Mouse (Mus musculus): ENCODE data around the gene Srrm1. TPM values are rescaled to one million over a fixed set of nuclear protein-coding genes. Genes with fewer than 3 reads are reported as not detected.

The Srrm1 gene
- polyA plus RNA-seq, 1 experiment from 2014 or later, result 152 TPM

DNA sequence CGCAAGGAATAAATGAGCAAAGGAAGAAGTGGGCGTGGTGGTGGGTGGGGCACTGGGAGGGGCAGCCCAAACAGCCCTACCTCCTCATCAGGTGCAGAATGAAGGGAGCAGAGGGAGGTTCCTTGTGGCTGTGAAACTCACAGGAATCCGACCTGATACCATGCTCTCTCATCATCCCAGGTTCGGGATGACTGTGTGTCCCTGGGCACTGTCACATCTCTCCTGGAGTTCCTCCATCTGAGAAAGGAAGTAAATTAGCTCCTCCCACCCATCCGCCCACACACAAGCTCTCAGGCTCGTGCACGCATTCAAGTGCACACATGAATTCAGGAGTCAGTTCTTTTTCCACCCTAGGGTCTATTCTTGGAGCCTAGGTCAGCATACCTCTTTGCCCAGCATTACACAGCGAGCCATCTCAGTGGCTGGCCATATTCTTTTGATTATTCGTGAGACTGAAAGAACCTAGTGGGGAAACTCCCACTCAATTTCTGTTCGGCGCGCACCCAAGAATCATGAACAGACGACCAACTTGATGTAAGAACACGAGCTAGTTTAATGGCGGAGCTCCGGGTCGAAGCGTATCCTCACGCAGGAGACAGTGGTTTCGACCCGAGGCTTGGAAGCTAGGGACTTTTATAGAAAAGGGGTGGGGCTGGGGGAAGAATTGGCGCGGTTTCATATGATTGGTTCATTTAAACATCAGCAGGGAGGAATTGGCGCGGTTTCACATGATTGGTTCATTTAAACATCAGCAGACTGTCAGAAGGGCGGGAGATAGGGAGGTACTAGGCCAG is 52.7 kb downstream of the Srrm1 start:
- ATAC-seq (replicated peaks; ENCODE audit: insufficient number of reproducible peaks, insufficient read depth, low FRiP score, low read depth), result no peak
- H3K9me3 ChIP-seq (replicated peaks), result no peaks in the 10 kb centered on the region
- H3K9ac ChIP-seq, result no peak overlapping the region
- H3K4me1 ChIP-seq (replicated peaks), result peaks cover 22% of the 10 kb centered on the region
- no peak overlapping the region for H3K27ac ChIP-seq
- H3K4me2 ChIP-seq, result no peak overlapping the region
- WGBS, result 86% methylated on average over 26 of the region's 26 CpGs
- H3K27me3 ChIP-seq, result no peaks in the 10 kb centered on the region
- no peak overlapping the region for H3K4me3 ChIP-seq
- H3K36me3 ChIP-seq, result no peaks in the 10 kb centered on the region

DNA sequence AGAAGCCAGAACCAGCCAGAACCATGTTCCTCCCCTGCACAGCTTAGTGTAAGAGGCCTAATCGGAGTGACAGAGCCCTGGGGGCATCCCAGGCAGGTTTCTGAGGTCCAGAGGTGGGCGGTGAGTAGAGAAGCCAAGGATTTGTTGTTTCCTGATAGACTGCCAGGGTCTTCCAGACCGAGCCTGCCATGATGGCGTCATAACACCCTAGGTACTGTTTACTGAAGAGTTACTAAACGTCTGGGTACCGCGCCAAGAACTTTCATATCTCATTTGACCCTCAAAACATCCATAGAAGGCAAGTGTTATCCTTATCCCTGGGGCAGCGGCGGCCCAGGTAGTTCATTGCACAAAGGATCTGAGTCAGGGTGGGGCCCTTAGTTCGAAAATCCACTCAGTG is 54.4 kb downstream of the Srrm1 start:
- H3K4me3 ChIP-seq, result no peak overlapping the region
- H3K36me3 ChIP-seq, result no peaks in the 10 kb centered on the region
- ATAC-seq (replicated peaks; ENCODE audit: insufficient number of reproducible peaks, insufficient read depth, low FRiP score, low read depth), result no peak
- H3K27me3 ChIP-seq, result no peaks in the 10 kb centered on the region
- H3K9me3 ChIP-seq (replicated peaks), result no peaks in the 10 kb centered on the region
- no peak overlapping the region for H3K9ac ChIP-seq
- 67% methylated on average over 10 of the region's 10 CpGs for WGBS
- no peak overlapping the region for H3K4me2 ChIP-seq
- peaks cover 22% of the 10 kb centered on the region for H3K4me1 ChIP-seq (replicated peaks)
- peak overlapping the region; percentile 60 for H3K27ac ChIP-seq

GRCm38 (mm10) chr4:135297931-135298546 is 55.1 kb downstream of the Srrm1 start:
- WGBS, result 61% methylated on average over 15 of the region's 15 CpGs
- H3K27ac ChIP-seq, result peak overlapping the region; percentile 60
- H3K4me3 ChIP-seq, result no peak overlapping the region
- H3K4me1 ChIP-seq (replicated peaks), result peaks cover 22% of the 10 kb centered on the region
- no peak overlapping the region; the same call in 1 of the 2 replicates for H3K9ac ChIP-seq
- no peaks in the 10 kb centered on the region for H3K27me3 ChIP-seq
- no peaks in the 10 kb centered on the region for H3K9me3 ChIP-seq (replicated peaks)
- peak; percentile 64 for ATAC-seq (replicated peaks; ENCODE audit: insufficient number of reproducible peaks, insufficient read depth, low FRiP score, low read depth)
- H3K4me2 ChIP-seq, result no peak overlapping the region
- no peaks in the 10 kb centered on the region for H3K36me3 ChIP-seq

GRCm38 (mm10) chr4:135297146-135297545 is 56.0 kb downstream of the Srrm1 start:
- Histone ChIP-seq H3K4me1 (replicated peaks) (peaks cover 29% of the 10 kb centered on the region), H3K4me2 (no peak overlapping the region), H3K27me3 (no peaks in the 10 kb centered on the region), H3K4me3 (no peak overlapping the region), H3K36me3 (no peaks in the 10 kb centered on the region), H3K27ac (peak overlapping the region; percentile 60; the same call in 1 of the 2 replicates), H3K9me3 (replicated peaks) (no peaks in the 10 kb centered on the region), H3K9ac (no peak overlapping the region)
- ATAC-seq (replicated peaks; ENCODE audit: insufficient number of reproducible peaks, insufficient read depth, low FRiP score, low read depth), result no peak
- 71% methylated on average over 7 of the region's 7 CpGs for WGBS

- H3K9me3 ChIP-seq (replicated peaks), result no peaks in the 10 kb centered on the region
- H3K4me1 ChIP-seq (replicated peaks), result peaks cover 35% of the 10 kb centered on the region
- no peak overlapping the region for H3K9ac ChIP-seq
- no peak overlapping the region for H3K27ac ChIP-seq
- H3K4me3 ChIP-seq, result no peak overlapping the region
- no peaks in the 10 kb centered on the region for H3K27me3 ChIP-seq
- no peaks in the 10 kb centered on the region for H3K36me3 ChIP-seq
- H3K4me2 ChIP-seq, result no peak overlapping the region
- no peak for ATAC-seq (replicated peaks; ENCODE audit: insufficient number of reproducible peaks, insufficient read depth, low FRiP score, low read depth)
Measured at GRCm38 (mm10) chr4:135296565-135296964, 56.6 kb downstream of the Srrm1 start.

DNA sequence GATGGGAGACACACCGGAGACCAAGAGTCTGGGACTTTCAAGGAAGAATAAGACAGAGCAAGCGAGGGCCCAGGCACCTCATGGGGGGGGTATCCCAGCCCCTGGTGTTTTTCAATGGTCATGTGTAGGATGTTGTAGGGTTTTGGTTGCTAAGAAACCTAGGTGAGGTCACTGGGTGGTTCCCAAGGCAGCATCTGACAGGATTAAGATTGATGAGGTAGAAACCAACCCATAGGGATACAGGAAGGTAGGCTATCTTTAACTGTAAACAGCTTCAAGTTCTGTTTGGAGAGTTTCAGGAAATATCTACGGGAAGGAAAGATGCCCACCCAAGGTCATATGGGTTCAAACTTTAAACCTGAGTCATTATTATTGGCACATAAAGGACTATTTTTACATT is 59.3 kb downstream of the Srrm1 start:
- H3K4me1 ChIP-seq (replicated peaks), result peaks cover 31% of the 10 kb centered on the region
- no peaks in the 10 kb centered on the region for H3K27me3 ChIP-seq
- no peaks in the 10 kb centered on the region for H3K9me3 ChIP-seq (replicated peaks)
- no peak overlapping the region for H3K27ac ChIP-seq
- no peak overlapping the region for H3K9ac ChIP-seq
- no peak overlapping the region for H3K4me3 ChIP-seq
- no peak for ATAC-seq (replicated peaks; ENCODE audit: insufficient number of reproducible peaks, insufficient read depth, low FRiP score, low read depth)
- no peaks in the 10 kb centered on the region for H3K36me3 ChIP-seq
- 78% methylated on average over 3 of the region's 3 CpGs for whole genome bisulfite sequencing
- H3K4me2 ChIP-seq, result no peak overlapping the region

DNA sequence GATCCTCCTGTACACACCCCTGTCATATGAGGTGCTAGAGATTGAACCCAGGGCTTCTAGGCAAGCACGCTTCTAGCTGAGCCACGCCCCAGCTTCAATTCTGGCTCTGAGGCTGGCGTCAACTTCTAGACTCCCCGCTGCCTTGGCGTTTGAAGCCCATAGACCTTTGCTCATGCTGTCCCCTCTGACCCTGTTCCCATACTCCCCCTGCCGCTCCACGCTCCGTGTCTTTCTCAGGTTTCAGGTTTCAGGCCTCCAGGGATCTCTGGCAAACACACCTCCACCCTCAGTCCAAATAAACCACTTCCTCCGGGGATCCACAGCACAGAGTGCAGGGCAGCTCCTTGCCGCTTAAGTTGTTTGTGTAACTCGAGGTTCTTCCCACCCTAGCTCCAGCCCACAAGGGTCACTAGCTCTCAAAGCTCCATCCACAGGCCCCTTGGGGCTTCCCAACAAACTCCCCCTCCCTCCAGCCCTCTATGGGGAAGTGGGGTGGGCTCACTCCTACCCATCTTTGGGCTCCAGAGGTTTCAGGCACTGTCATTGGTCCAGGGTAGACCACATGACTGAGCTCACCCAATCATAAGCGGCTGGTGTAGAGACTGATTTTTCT is 60.5 kb downstream of the Srrm1 start:
- H3K4me3 ChIP-seq, result no peak overlapping the region
- ATAC-seq (replicated peaks; ENCODE audit: insufficient number of reproducible peaks, insufficient read depth, low FRiP score, low read depth), result peak; percentile 48
- no peaks in the 10 kb centered on the region for H3K9me3 ChIP-seq (replicated peaks)
- H3K27ac ChIP-seq, result peak overlapping the region; percentile 35
- no peaks in the 10 kb centered on the region for H3K27me3 ChIP-seq
- H3K9ac ChIP-seq, result no peak overlapping the region
- 12% methylated on average over 12 of the region's 12 CpGs for WGBS
- no peaks in the 10 kb centered on the region for H3K36me3 ChIP-seq
- H3K4me1 ChIP-seq (replicated peaks), result peaks cover 19% of the 10 kb centered on the region
- peak overlapping the region; percentile 41 for H3K4me2 ChIP-seq

DNA sequence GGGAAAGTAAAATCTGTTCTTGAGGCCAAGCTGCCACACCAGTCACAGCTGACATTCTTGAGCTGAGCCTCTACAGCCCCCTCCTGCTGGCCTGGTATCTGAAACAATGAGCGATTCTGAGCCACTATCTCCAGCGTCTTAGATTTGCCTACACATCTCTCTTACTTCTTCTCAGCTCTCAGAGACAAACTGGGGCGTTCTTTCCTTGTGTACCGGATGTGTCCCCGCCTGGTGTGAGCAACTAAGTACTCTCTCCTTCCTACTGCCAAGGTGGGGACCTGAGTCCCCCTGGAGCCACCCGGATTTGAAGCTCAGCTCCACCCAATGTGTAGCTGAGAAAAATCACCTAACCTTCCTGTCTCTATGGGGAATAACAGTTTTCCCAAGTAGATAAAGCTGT is 61.3 kb downstream of the Srrm1 start:
- Histone ChIP-seq H3K9ac (no peak overlapping the region), H3K27me3 (no peaks in the 10 kb centered on the region), H3K27ac (no peak overlapping the region), H3K4me3 (no peak overlapping the region), H3K36me3 (no peaks in the 10 kb centered on the region), H3K9me3 (replicated peaks) (no peaks in the 10 kb centered on the region), H3K4me1 (replicated peaks) (peaks cover 22% of the 10 kb centered on the region), H3K4me2 (no peak overlapping the region)
- no peak for ATAC-seq (replicated peaks; ENCODE audit: insufficient number of reproducible peaks, insufficient read depth, low FRiP score, low read depth)
- 27% methylated on average over 6 of the region's 6 CpGs for WGBS

DNA sequence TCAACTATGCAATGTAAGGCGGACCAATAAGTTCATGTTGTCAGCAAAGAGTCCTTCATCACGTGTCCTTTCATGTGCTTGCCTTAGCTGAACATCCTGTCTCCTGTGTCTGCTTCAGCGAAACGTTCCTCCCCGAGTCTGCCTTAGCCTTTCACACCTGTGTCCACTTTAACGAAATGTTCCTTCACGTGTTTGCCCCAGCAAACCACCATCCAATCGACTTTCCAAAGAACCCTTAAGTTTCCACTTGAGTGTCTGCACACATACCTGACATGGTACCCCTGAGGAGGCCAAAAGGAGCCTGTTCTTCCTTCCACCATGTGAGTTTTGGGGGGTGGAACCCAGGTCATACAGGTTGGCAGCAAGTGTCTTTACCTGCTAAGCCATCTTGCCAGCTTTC is 61.9 kb downstream of the Srrm1 start:
- 89% methylated on average over 8 of the region's 8 CpGs for WGBS

GRCm38 (mm10) chr4:135287975-135288374 is 65.1 kb downstream of the Srrm1 start:
- no peaks in the 10 kb centered on the region for H3K9me3 ChIP-seq (replicated peaks)
- H3K27ac ChIP-seq, result 0 out of 2 replicates have a peak overlapping the region, but pooled peaks have one; percentile 84
- 65% methylated on average over 3 of the region's 3 CpGs for WGBS
- no peaks in the 10 kb centered on the region for H3K27me3 ChIP-seq
- H3K4me3 ChIP-seq, result no peak overlapping the region
- no peak overlapping the region for H3K9ac ChIP-seq
- no peak for ATAC-seq (replicated peaks; ENCODE audit: insufficient number of reproducible peaks, insufficient read depth, low FRiP score, low read depth)
- no peak overlapping the region for H3K4me2 ChIP-seq
- no peaks in the 10 kb centered on the region for H3K36me3 ChIP-seq
- peaks cover 37% of the 10 kb centered on the region for H3K4me1 ChIP-seq (replicated peaks)

More for the DNA sequence above, 61.9 kb downstream of the Srrm1 start:
- Histone ChIP-seq H3K9me3 (replicated peaks) (no peaks in the 10 kb centered on the region), H3K27me3 (no peaks in the 10 kb centered on the region), H3K27ac (no peak overlapping the region), H3K4me3 (no peak overlapping the region), H3K36me3 (no peaks in the 10 kb centered on the region), H3K4me2 (no peak overlapping the region), H3K9ac (no peak overlapping the region), H3K4me1 (replicated peaks) (peaks cover 28% of the 10 kb centered on the region)
- no peak for ATAC-seq (replicated peaks; ENCODE audit: insufficient number of reproducible peaks, insufficient read depth, low FRiP score, low read depth)

DNA sequence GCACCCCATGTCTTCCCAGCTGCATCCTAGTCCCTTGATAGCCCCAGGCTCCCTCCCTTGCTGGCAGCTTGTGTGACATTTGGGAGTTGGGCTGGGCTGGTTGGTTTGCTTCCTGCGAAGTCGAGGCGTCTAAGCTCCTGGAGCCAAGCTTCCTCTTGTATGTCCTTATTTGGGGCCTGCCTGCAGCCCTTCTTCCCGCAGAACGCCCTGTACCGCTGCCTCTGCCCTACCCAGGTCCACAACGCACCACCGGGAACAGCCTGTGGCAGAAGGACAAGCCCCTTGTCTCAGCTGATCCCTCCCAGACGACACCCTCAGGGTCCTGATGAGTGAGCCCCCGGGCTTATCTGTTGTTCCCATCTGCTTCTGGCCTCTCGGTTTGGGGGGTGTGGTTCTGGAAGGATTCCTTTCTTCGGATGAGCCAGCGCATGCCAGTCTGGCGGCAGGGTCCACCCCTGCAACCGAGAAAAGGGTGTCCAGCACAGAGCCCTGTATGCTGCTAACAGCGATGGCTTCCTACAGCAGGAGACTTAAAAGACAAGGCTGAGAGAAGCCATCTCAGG is 66.2 kb downstream of the Srrm1 start:
- Histone ChIP-seq H3K36me3 (no peaks in the 10 kb centered on the region), H3K4me3 (peak overlapping the region; percentile 37), H3K9me3 (replicated peaks) (no peaks in the 10 kb centered on the region), H3K27me3 (no peaks in the 10 kb centered on the region), H3K4me1 (replicated peaks) (peaks cover 31% of the 10 kb centered on the region), H3K27ac (peak overlapping the region; percentile 84), H3K9ac (peak overlapping the region; percentile 50), H3K4me2 (peak overlapping the region; percentile 62)
- WGBS, result 5% methylated on average over 16 of the region's 16 CpGs
- ATAC-seq (replicated peaks; ENCODE audit: insufficient number of reproducible peaks, insufficient read depth, low FRiP score, low read depth), result peak; percentile 77

Data from heart, embryonic 15.5 days (tissue).